Mouse (Mus musculus) forebrain, embryonic 13.5 days (tissue): ENCODE measurements at regions not wholly inside any gene's neighbourhood (a gene's known extent, or its start where the extent isn't known, plus 50 kb on each side); places are given as distances from the start of the nearest gene placed in this dataset.

Source experiments
- ATAC-seq: fragments of 200-750 bp; cut with Nextera tagmentation; 2 replicates; pipeline ENCODE4 v1.8.0; 2017
- H3K27ac ChIP-seq: fragments of 300-500 bp; sonication (generic); 2 replicates; pipeline ENCODE4 v1.5.1; 2015; ENCODE audit warnings: inconsistent platforms, mild to moderate bottlenecking, moderate library complexity
- H3K27me3 ChIP-seq: fragments of 300-500 bp; sonication (generic); 2 replicates; pipeline ENCODE4 v1.6.1; 2015; ENCODE audit warnings: mild to moderate bottlenecking, inconsistent platforms
- H3K36me3 ChIP-seq: fragments of 300-500 bp; sonication (generic); 2 replicates; pipeline ENCODE4 v1.6.1; 2015; ENCODE audit warnings: mild to moderate bottlenecking, inconsistent platforms; ENCODE audit not compliant: poor library complexity, severe bottlenecking
- H3K4me1 ChIP-seq: fragments of 300-500 bp; sonication (generic); 2 replicates; pipeline ENCODE4 v1.6.1; 2015; ENCODE audit warnings: inconsistent platforms
- H3K4me2 ChIP-seq: fragments of 300-500 bp; sonication (generic); 2 replicates; pipeline ENCODE4 v1.6.1; 2015; ENCODE audit warnings: inconsistent platforms, mild to moderate bottlenecking, moderate library complexity
- H3K4me3 ChIP-seq: fragments of 300-500 bp; sonication (generic); 2 replicates; pipeline ENCODE4 v1.5.1; 2015; ENCODE audit warnings: mild to moderate bottlenecking, inconsistent platforms
- H3K9ac ChIP-seq: fragments of 300-500 bp; sonication (generic); 2 replicates; pipeline ENCODE4 v1.6.1; 2015; ENCODE audit warnings: mild to moderate bottlenecking, inconsistent platforms
- H3K9me3 ChIP-seq: fragments of 300-500 bp; sonication (generic); replicated peaks from 2 replicates; pipeline ENCODE4 v1.6.1; 2016; ENCODE audit warnings: inconsistent platforms
- WGBS: fragments of 180-500 bp; shearing (Covaris S2); methylation state at CpG from one replicate; pipeline ENCODE4 v1.1.7; 2015; 5-methylcytosine and 5-hydroxymethylcytosine counted together

DNA sequence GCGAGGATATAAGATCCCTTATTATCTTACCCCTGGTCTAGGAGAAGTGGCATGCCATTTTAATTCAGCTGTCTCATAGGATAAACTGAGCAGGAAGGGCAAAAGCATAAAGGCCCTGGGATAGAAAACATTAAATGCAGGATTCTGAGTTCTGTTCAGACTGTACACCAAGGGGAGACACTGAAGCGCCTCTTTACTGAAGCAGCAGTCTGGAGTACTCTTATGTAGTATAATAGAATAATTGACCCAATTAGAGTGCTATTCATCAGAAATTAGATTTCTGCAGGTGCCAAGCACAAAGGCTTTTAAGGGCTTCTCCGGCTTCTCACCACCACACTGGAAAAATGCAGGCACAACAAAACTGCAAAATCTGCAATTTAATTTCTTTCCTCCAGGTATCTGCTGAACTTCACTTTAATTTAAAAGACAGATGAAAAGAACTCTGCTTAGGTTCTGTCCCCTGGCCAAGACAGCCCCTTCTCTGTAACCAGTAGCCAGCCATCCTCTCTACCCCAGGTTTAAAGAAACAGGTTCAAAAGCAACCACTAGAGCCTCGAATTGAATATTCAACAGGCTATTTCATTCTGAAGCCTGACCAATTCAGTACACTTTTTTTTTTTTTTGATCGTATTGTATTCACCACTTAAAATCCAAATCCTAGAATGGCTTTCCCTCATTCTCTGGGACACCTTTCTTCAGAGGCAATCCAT is 708.6 kb downstream of the Ndufa4 start:
- Histone ChIP-seq H3K36me3 (no peaks in the 10 kb centered on the region), H3K4me1 (peaks cover 10% of the 10 kb centered on the region; the same call in 1 of the 2 replicates), H3K27me3 (no peaks in the 10 kb centered on the region), H3K4me2 (no peak overlapping the region), H3K9ac (no peak overlapping the region), H3K9me3 (no peaks in the 10 kb centered on the region), H3K27ac (no peak overlapping the region), H3K4me3 (no peak overlapping the region)
- ATAC-seq: peak; percentile 90
- WGBS: 31% methylated on average over 5 of the region's 5 CpGs

DNA sequence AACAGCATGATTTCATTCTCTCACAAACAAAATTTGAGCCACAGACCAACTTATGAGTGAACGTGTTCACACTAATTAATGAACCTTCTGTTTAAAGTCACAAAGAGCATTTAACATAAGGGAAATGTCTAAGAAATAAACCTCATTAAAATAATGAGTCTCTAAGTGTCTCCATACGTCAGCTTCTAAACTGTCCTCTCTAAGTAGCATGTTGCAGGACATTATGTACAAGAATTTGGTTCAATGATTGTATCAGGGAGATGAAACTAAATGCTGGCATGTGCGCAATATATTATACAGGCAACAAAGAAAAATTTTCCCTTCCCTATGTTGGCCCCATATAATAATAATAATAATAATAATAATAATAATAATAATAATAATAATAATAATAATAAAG is 709.2 kb downstream of the Ndufa4 start:
- H3K27me3 ChIP-seq: no peaks in the 10 kb centered on the region
- H3K4me3 ChIP-seq: no peak overlapping the region
- no peaks in the 10 kb centered on the region for H3K36me3 ChIP-seq
- ATAC-seq: peak; percentile 66
- H3K4me2 ChIP-seq: no peak overlapping the region
- H3K9ac ChIP-seq: no peak overlapping the region
- H3K4me1 ChIP-seq: peaks cover 10% of the 10 kb centered on the region; the same call in 1 of the 2 replicates
- H3K9me3 ChIP-seq: no peaks in the 10 kb centered on the region
- 41% methylated on average over 3 of the region's 3 CpGs for WGBS
- no peak overlapping the region for H3K27ac ChIP-seq
